Mouse (Mus musculus) left cerebral cortex, adult 2 months (tissue): Measurements from ENCODE around the gene Sarm1. TPM values are rescaled to one million over a fixed set of nuclear protein-coding genes. Genes with fewer than 3 reads are reported as not detected.
A peak's percentile ranks its signal among the peaks of the same experiment; 100 is the strongest.

ENCODE experiments used
- DNase-seq, 2 experiments: peaks; one replicate each; pipeline ENCODE4 v3.0.0; 2021 to 2022; ENCODE audit warnings: low spot score in 2 of 2, mixed read lengths in 1 of 2; ENCODE audit errors: extremely low spot score in 1 of 2
- H3K27ac ChIP-seq: fragments of 200-600 bp; 2 replicates; pipeline ENCODE4 v1.8.1; 2022
- H3K4me3 ChIP-seq: fragments of 200-600 bp; 2 replicates; pipeline ENCODE4 v1.8.1; 2022
- CTCF ChIP-seq: fragments of 200-600 bp; IDR thresholded peaks from 2 replicates; pipeline ENCODE4 v1.8.1; 2022; ENCODE audit warnings: antibody characterized with exemption, mild to moderate bottlenecking, moderate library complexity
- intact Hi-C: fragments of 180-260 bp; cut with DNase I; formaldehyde crosslinking; loops from one replicate; pipeline ENCODE4 v1.15.1; 2025
- total RNA-seq, 2 experiments: library from RNA; stranded (reverse); gene quantifications; 2 replicates each; pipeline ENCODE4 v1.2.3; 2021

Sarm1 gene
- total RNA-seq, 2 experiments from 2014 or later: 34.3 to 34.8 TPM

GRCm38 (mm10) chr11:78471326-78472103 is 26.0 kb downstream of the Sarm1 start:
- no peak for DNase-seq

DNA sequence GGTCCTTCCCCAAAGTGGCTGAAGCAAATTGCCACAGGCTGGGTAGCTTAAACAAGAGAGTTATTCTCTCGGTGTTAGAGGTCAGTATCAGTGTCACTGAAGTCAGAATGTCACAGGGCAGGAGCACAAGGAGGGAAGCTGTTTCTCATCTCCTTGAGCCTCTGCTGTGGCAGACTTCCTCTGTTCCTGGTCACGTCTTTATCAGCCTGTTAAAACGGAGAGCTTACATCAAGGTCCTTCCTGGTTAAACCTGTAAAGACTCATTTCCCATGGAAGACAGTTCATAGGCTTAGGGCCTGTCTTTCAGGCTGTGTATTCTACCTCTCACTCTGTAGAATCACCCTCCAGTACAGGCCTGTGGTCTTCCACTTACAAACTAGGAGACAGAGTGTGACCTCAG is 29.6 kb downstream of the Sarm1 start:
- no peak for DNase-seq
- no peak for TF ChIP-seq CTCF
- H3K27ac ChIP-seq: no peak overlapping the region
- H3K4me3 ChIP-seq: no peak overlapping the region
- intact Hi-C loops: no loop called here

More at GRCm38 (mm10) chr11:78471326-78472103, 26.0 kb downstream of the Sarm1 start:
- intact Hi-C loops: no loop called here
- no peak for TF ChIP-seq CTCF
- H3K4me3 ChIP-seq: no peak overlapping the region
- no peak overlapping the region for H3K27ac ChIP-seq

- no peak for DNase-seq
- intact Hi-C loops: no loop called here
- Histone ChIP-seq H3K27ac (no peak overlapping the region), H3K4me3 (no peak overlapping the region)
- TF ChIP-seq CTCF: no peak
Observed at GRCm38 (mm10) chr11:78467515-78467914, 30.0 kb downstream of the Sarm1 start.

DNA sequence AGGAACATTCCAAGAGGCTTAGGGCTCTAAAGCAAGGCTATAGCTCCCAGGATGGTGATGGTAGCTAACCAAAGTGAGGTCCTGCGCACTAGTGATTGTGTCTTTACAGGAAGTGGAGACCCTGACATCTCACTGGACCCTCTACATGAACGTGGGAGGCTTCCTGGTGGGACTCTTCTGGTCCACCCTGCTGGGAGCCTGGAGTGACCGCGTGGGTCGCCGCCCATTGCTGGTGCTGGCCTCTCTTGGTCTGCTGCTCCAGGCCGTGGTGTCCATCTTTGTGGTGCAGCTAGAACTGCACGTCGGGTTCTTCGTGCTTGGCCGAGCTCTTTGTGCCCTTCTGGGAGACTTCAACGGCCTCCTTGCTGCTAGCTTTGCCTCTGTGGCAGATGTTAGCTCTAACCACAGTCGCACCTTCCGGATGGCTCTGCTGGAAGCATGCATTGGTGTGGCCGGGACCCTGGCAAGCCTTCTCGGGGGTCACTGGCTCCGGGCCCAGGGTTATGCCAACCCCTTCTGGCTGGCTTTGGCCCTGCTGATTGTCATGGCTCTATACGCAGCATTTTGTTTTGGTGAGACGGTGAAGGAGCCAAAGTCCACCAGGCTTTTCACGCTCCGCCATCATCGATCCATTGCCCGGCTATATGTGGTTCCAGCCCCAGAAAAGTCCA is 31.2 kb downstream of the Sarm1 start:
- intact Hi-C loops: no loop called here
- DNase-seq: no peak
- no peak for TF ChIP-seq CTCF
- H3K27ac ChIP-seq: peak overlapping the region; percentile 86
- peak overlapping the region; percentile 80 for H3K4me3 ChIP-seq

GRCm38 (mm10) chr11:78465568-78466180 is 31.9 kb downstream of the Sarm1 start, which contains the start of gene Slc46a1:
Gene Slc46a1, plus strand, starts transcription at chr11:78465697.
- H3K4me3 ChIP-seq: peak within 1 kb of the TSS; percentile 80
- TF ChIP-seq CTCF: no peak
- intact Hi-C loops: no loop called here
- H3K27ac ChIP-seq: peak within 1 kb of the TSS; percentile 86
- peak; percentile 72 to 79 for DNase-seq

GRCm38 (mm10) chr11:78465116-78465515 is 32.4 kb downstream of the Sarm1 start:
- no peak for TF ChIP-seq CTCF
- intact Hi-C loops: no loop called here
- peak overlapping the region; percentile 80 for H3K4me3 ChIP-seq
- peak overlapping the region; percentile 8; the same call in 1 of the 2 replicates for H3K27ac ChIP-seq
- no peak for DNase-seq

DNA sequence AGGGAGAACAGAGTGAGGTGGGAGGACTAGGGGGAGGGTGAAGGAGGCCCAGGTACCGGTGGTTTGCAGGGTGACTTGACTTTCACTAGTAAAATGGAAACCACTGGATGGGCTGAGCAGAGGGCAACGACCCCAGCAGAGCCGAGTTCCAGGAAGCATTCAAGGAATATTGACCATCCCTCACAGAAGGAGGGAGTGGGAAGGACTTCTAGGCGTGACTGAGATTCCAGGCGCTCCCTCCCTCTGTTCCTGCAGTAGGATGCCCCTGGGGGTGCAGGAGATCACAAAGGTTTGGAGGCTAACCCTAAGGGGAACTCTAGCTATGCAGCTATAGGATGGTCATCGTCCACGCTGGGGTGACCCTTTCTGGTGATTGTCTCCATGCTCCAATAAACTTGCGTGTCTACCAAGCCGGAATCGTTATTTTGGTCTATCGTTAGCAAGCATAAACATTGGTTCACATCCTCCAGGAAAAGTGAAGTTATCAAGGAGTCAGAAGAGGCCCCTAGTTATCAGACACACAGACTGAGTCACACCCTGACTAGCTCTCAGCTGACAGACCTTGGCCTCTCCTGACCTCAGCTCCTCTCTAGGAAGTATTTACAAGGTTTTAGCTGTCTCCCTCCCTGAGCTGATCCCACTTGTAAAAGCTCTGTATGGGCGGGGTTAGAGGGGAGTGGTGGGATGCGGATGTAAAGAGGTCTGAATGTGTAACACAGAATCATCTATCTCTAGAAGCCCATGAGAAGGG is 34.1 kb downstream of the Sarm1 start:
- Histone ChIP-seq H3K4me3 (no peak overlapping the region), H3K27ac (no peak overlapping the region)
- DNase-seq: no peak
- intact Hi-C loops: no loop called here
- no peak for TF ChIP-seq CTCF

DNA sequence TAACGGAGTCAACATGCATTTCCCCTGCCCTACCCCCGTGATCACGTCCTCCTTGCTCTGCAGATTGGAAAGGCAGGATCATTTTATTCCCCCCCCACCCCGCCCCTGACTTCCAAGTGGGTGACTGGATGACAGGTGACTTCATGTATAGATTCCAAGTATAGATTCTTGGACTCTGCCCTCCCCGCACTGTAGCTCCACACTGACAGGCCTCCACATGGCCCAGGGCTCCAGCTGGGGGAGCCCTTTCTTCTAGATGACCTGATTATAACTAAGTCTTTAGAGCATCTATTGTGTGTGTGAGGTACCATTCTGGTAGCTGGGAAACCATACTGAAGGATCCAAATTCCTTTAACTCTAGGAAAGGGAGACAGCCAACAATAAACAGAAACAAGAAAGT is 34.9 kb downstream of the Sarm1 start:
- no peak overlapping the region for H3K27ac ChIP-seq
- intact Hi-C loops: no loop called here
- H3K4me3 ChIP-seq: no peak overlapping the region
- no peak for DNase-seq
- TF ChIP-seq CTCF: no peak

DNA sequence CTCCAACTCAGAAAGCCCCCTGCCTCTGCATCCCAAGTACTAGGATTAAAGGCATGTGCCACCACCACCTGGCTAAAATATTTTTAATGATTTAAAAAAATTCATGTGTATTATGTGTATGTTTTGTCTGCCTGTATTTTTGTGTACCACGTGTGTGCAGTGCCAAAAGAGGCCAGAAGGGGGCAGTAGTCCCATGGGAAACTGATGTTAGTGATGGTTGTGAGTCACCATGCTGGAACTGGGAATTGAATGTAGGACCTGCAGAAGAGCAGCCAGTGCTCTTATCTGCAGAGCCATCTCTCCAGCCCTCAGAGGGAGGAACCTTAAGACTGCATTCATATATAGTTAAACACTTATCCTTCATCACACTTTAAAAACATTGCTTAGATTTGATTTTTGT is 35.7 kb downstream of the Sarm1 start:
- no peak overlapping the region for H3K27ac ChIP-seq
- peak; percentile 26 for TF ChIP-seq CTCF
- H3K4me3 ChIP-seq: no peak overlapping the region
- DNase-seq: no peak
- intact Hi-C loops: no loop called here

GRCm38 (mm10) chr11:78458740-78459139 is 38.8 kb downstream of the Sarm1 start:
- no peak for TF ChIP-seq CTCF
- Histone ChIP-seq H3K4me3 (no peak overlapping the region), H3K27ac (no peak overlapping the region)
- intact Hi-C loops: no loop called here
- DNase-seq: no peak

- peak; percentile 66 for TF ChIP-seq CTCF
- intact Hi-C loops: no loop called here
- Histone ChIP-seq H3K4me3 (no peak overlapping the region), H3K27ac (no peak overlapping the region)
- peak in 1 of 2 experiments; percentile 31 for DNase-seq
Observed at GRCm38 (mm10) chr11:78455308-78455707, 42.2 kb downstream of the Sarm1 start.
